Mouse (Mus musculus) G1E-ER4 (cell line): Measurements from ENCODE around the gene Tsg101. TPM values are rescaled to one million over a fixed set of nuclear protein-coding genes. Genes with fewer than 3 reads are reported as not detected.

ENCODE experiments used
- GATA1 ChIP-seq: IDR thresholded peaks from one replicate; pipeline ENCODE4 v1.8.0; 2012; ENCODE audit warnings: low read length, inconsistent platforms
- polyA plus RNA-seq: library from polyadenylated mRNA; stranded (reverse); fragments of >175 nt; gene quantifications from 2 replicates; pipeline ENCODE4 v1.2.3, GENCODE M21; 2012

The Tsg101 gene
- 70.2 and 113 TPM in 2 replicates for polyA plus RNA-seq

GRCm38 (mm10) chr7:46919551-46920176 is at the start of gene Tsg101:
Tsg101 (minus strand) TSS chr7:46919969.
- no peak for TF ChIP-seq GATA1

GRCm38 (mm10) chr7:46964070-46964469 is 44.3 kb upstream of the Tsg101 start:
- no peak for TF ChIP-seq GATA1

GRCm38 (mm10) chr7:46962806-46963618 is 43.2 kb upstream of the Tsg101 start:
- no peak for TF ChIP-seq GATA1

- TF ChIP-seq GATA1 = no peak
Measured at GRCm38 (mm10) chr7:46962132-46962531, 42.4 kb upstream of the Tsg101 start.

GRCm38 (mm10) chr7:46960991-46961390 is 41.2 kb upstream of the Tsg101 start:
- TF ChIP-seq GATA1 = no peak

- no peak for TF ChIP-seq GATA1
Measured at GRCm38 (mm10) chr7:46958853-46959252, 39.1 kb upstream of the Tsg101 start.

GRCm38 (mm10) chr7:46957831-46958691 is 38.3 kb upstream of the Tsg101 start, which contains the start of gene Uevld:
Uevld (minus strand) TSS chr7:46958527.
- TF ChIP-seq GATA1 = no peak

GRCm38 (mm10) chr7:46935847-46936246 is 16.1 kb upstream of the Tsg101 start:
- TF ChIP-seq GATA1 = no peak

GRCm38 (mm10) chr7:46934788-46935187 is 15.0 kb upstream of the Tsg101 start:
- TF ChIP-seq GATA1 = no peak

GRCm38 (mm10) chr7:46931370-46931769 is 11.6 kb upstream of the Tsg101 start:
- TF ChIP-seq GATA1 = no peak

GRCm38 (mm10) chr7:46928291-46928690 is 8.5 kb upstream of the Tsg101 start:
- TF ChIP-seq GATA1 = no peak

GRCm38 (mm10) chr7:46922075-46922474 is 2.3 kb upstream of the Tsg101 start:
- no peak for TF ChIP-seq GATA1

- peak; percentile 29 for TF ChIP-seq GATA1
Measured at GRCm38 (mm10) chr7:46918678-46919371, 944 bp downstream of the Tsg101 start.

GRCm38 (mm10) chr7:46916376-46916775 is 3.4 kb downstream of the Tsg101 start:
- no peak for TF ChIP-seq GATA1

GRCm38 (mm10) chr7:46911250-46911649 is 8.5 kb downstream of the Tsg101 start:
- no peak for TF ChIP-seq GATA1
